Mouse (Mus musculus) regulatory T cell (primary cell): ENCODE data around the gene Parva.

ENCODE experiments used
- in situ Hi-C: fragments of 300-600 bp; cut with MboI, MseI; formaldehyde crosslinking; loops from one replicate; pipeline ENCODE4 v1.15.1; 2025; ENCODE audit warnings: high pct_unique_total_duplicates

The Parva gene

DNA sequence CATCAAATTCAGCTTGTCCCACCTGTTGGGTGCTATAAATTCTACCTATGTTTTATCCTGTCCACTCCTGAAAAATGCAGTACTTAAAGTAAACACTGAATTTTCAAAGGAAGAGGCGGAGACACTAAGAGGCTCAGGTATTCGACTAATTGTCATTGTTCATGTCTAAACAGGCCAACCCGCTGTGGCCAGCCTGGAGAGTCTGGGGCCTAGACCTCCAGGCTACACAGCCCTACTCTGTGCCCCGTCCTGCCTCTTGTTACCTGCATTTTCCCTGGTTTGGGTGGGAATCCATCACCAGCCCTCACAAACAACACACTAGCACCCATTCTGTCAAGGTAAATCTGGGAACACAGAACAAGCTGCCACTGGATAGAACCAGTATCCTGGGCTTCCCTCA lies 9.7 kb upstream of the Parva start:
- in situ Hi-C loops: no loop called here

- in situ Hi-C loops: no loop called here
Observed at GRCm38 (mm10) chr7:112423438-112423837, 3.9 kb upstream of the Parva start.

DNA sequence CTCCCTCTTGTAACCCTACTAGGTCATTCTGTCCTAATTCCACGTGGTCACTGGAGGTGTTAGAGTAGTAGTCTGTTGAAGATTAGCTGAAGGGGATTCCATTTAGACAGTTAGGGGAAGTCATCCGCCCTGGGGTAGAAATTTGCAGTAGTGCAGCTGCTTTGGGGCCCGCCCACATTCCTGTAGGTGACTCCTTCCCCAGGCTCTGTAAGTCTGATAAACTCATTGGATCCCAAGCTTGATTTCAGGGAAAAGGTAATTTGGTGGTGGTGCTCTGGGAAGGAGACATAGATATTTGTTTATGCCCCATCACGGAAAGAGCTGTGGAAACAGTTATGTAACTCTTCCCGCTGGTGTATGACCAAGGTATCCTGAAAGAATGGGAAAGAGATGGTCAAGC lies 494 bp upstream of the Parva start:
- in situ Hi-C loops: no loop called here

GRCm38 (mm10) chr7:112428158-112428535 lies 842 bp downstream of the Parva start:
- in situ Hi-C loops: no loop called here

DNA sequence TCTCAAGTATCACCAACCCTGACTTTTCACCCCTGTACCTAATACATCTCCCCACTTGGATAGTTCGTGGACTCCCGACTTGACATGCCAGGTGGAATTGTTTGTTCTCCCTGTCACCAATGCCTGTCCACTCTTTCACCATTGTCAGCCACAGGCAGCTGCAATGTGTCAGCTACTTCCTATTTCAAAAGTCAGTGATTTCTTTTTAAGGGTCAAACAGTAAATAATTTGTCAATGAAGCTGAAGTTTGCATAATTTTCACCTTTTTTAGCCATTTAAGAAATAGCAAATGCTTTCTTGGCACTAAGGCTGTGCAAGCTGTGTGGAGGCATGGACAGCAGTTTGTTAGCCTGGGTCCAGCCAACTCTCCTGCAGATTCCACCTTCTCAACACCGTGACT lies 12.5 kb downstream of the Parva start:
- in situ Hi-C loops: no loop called here

DNA sequence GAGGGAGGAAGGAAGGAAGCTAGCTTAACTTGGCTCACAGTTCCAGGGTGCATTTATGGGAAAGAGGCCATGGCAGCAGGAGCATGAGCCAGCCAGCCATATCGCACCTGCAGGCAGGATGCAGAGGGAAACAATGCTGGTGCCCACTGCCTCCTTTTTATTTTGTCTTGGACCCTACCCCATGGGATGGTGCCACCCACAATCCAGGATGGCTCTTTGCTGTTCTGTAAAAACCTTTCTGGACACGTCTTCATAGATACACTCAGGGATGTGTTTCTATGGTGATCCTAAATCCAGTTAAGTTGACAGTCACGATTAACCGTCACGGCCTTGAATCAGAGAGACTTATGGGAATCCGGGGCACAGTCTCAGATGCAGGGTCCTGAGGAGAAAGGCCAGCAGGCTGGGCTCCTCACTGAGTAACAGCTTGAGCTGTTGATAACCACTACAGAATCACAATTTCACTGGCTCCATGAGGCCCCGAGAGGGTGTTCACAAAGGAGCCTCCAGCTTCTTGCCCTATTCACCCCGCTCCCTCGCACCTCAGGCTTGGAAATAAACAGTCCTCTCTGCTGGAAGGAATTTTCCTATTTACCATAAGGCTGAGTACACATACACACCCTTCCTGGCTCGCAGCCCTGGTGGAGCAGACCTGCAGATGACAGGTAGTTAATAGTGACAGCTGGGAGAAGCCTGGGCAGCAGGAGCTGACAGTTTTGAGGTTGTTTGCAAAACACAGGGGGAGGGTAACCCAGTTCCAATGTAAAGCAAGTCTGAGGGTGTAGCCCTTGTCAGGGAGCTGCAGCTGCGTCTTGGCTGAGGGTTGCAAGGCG lies 17.1 kb downstream of the Parva start:
- in situ Hi-C loops: no loop called here

GRCm38 (mm10) chr7:112444985-112445367 lies 17.7 kb downstream of the Parva start:
- in situ Hi-C loops: no loop called here

- in situ Hi-C loops: no loop called here
Observed at GRCm38 (mm10) chr7:112446498-112446897, 19.2 kb downstream of the Parva start.

DNA sequence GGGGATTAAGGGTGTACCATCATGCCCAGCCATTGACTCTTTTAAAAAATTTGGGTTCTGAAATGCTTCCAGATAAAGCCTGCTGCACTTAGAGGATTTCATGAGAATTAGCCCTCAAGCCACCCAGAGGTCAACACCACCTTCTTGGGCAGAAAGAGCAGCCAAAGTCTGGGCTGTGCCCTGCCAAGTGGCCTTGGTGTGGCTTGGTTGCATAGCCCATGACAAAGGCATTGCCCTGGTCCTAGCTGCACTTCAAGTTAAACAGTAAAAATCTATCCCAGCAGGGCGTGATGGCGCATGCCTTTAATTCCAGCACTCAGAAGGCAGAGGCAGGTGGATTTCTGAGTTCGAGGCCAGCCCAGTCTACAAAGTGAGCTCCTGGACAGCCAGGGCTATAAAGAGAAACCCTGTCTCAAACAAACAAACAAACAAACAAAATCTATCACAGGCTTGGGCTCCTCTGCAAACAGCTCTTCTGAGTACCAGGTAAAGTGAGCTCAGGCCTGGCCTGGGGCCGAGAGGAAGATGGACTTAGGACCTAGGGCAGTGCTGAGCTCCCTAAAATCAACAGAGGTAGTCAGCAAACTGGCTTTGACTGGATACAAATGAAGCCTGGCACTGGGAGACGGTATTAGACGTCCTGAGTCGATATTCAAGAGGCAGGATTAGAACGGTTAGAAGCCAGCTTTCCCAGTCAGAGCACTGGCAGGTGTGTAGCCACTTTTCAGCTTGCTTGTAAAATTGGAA lies 22.8 kb downstream of the Parva start:
- in situ Hi-C loops: no loop called here

- in situ Hi-C loops: no loop called here
Observed at GRCm38 (mm10) chr7:112452471-112452870, 25.2 kb downstream of the Parva start.

DNA sequence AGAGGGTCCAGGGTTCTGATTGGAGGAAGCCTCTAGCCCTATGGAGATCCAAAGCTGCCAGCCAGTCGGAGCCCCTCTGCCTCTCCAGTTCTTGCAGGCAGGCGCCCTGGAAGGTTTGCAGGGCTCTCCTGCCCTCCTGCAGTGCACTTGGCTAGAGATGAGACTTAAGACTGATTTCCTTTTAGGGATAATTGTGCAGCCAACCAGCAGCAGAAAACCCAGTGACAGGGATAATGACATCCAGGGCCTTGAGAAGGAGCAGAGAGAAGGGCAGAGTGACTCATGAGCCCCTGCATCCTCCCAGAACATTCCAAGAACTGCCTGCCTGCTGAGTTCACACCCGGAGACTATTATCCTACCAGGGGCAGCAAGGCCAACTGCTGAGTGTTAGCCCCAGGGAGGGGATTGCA lies 26.5 kb downstream of the Parva start:
- in situ Hi-C loops: no loop called here

GRCm38 (mm10) chr7:112454380-112454779 lies 27.1 kb downstream of the Parva start:
- in situ Hi-C loops: no loop called here

GRCm38 (mm10) chr7:112454951-112455350 lies 27.6 kb downstream of the Parva start:
- in situ Hi-C loops: no loop called here

GRCm38 (mm10) chr7:112455566-112456110 lies 28.3 kb downstream of the Parva start:
- in situ Hi-C loops: no loop called here

DNA sequence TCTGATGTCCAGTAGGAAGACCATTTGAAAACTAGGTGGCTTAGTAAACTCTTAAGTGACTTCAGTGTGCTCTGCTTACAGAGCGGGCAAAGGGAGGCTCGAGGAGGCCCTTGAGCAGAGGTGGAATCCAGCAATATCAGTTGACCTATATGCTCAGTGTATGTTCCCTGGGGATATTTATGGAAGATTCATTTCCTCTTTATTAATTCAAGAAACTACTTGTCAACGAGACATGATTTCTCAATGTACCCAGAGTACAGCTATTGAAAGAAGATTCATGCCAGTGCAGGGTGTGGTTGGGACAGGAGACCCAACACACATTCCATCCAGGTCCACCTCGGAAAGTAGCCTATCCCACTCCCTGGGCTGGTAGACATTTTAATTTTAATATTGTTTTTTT lies 30.1 kb downstream of the Parva start:
- in situ Hi-C loops: no loop called here

DNA sequence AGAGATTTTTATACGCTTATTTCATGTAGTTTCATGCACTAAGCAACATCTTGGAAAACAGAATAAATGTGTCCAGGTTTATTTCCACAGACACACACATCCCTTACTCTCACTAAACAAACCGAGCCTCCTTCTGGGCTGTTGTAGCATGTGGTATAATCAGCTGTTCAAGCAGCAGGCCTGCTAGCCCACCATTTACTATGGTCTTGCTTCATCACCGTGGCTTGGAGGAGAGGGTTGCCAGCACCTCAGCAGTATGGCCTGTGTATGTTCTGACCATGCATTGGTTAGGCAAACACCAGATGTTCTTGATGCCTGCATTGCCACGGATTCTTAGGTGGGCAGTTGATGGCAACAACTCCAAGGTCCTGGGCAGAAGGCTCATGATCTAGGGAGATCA lies 30.6 kb downstream of the Parva start:
- in situ Hi-C loops: no loop called here

DNA sequence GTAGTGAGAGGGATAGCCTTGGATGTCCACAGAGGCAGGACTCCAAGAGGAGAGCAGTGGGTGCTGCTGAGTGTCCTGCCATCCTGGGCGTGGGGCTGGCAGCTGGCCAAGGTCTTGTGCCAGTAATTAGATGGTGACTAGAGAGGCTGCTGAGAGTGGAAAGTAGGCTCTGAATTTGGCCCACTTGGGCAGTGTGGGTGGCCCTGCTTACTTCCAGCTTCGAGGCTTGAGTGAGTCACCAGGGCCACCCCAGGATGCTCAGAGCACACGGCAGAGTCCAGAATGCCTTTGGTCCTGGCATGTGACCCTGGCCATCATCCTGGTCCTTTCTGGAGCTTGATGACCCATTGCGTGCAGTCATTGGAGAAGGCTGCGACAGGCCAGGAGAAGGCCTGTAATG lies 31.1 kb downstream of the Parva start:
- in situ Hi-C loops: no loop called here

DNA sequence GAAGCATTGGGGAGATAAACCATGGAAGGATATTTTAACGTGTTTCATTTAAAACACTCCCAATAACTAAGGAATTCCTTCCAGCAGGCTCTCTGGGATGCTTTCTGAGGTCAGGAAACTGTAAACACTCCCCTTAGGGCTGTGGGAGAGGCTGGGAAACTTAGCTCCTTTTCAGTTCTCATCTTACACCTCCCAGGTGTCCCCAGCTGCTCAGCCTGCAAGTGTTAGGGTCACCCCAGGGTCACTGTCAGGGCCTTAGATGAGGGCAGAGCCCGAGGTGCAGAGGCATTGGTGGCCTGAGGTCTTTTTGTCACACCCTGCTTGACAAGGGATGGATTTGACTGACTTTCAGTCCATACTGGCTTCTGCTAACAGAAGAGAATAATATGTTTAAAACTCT lies 35.8 kb downstream of the Parva start:
- in situ Hi-C loops: no loop called here

- in situ Hi-C loops: loop anchor here (5.0 kb wide), 1 partner anchor 401 kb away; no protein-coding TSS in a partner anchor
Observed at GRCm38 (mm10) chr7:112465920-112466319, 38.6 kb downstream of the Parva start.

DNA sequence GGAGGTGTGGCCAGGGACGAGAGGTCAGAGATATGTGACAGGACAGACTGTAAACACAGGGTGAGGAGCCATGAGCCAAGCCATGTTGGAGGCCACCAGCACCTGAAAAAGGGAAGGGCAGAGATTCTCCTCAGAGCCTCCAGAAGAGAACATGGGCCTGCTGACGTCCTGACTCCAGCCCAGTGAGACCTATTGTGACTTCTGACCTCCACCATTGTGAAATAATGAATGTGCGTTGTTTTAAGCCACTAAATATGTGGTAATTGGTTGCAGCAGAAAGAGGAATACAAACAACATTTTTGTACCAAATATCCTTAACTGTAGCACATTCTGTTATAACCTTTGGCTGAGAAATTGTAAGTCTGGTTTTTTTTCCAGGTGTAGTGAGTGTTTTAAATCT lies 39.5 kb downstream of the Parva start:
- in situ Hi-C loops: loop anchor here (5.0 kb wide), 1 partner anchor 401 kb away; no protein-coding TSS in a partner anchor

DNA sequence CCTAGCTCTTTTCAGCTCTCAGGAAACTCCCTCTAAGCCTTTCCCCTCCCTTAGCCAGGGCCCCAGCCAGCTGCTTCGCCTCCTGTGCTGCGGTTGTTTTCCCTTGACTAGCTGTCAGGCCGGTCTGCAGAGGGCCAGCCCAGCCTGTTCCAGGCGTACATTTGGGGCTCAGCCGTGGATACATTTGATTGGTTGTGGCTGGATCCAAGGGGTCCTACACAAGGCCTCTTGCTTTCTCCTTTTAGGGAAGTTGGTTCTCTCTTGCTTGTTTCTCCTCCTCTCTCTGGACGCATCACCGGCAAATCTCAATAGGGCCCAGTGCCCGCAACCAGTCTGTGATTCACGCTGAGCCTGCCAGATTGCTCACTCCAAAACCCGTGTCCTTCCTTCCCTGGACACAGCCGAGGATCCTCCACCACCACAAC lies 40.4 kb downstream of the Parva start:
- in situ Hi-C loops: loop anchor here (5.0 kb wide), 1 partner anchor 400 kb away; no protein-coding TSS in a partner anchor

DNA sequence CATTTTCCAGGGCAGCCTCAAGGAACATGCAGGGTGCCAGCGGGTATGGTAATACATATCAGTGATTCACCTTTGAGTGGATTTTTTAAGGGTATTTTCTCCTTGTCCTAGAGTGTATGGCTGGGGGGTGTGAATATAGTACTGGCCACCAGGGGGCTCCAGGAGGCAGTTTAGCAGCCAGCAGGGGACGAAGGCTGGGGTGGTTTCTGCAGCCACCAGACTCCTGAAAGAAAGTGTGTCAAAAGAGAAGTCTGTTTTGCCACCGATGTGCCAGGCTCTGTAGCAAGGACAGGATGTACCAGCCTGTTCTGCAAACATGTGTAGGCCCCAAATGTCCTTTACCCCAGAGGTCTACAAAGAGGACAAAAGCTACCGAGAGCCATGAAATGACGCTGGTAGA lies 42.5 kb downstream of the Parva start:
- in situ Hi-C loops: loop anchor here (5.0 kb wide), 1 partner anchor 397 kb away; no protein-coding TSS in a partner anchor

DNA sequence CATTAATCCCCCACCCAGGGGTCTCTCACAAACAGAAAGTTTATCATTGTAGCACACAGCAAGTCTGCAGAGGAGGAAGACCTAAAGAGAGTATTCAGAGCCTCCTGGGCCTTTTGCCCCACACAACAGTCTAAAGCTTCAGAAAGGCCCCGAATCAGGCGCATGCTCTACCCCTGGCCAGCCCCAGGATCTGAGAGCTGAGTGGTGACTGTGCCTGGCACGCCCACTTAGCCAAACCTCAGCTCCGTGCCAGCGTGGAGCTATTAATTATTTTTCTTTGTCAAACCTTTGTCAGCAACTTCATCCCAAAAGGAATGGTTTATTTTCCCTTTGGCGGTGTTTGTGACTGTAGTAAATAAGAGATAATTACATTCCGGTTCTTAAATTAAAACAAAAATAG lies 44.0 kb downstream of the Parva start:
- in situ Hi-C loops: no loop called here
